Mouse (Mus musculus): ENCODE measurements at regions not wholly inside any gene's neighbourhood (a gene's known extent, or its start where the extent isn't known, plus 50 kb on each side); places are given as distances from the start of the nearest gene placed in this dataset.

DNA sequence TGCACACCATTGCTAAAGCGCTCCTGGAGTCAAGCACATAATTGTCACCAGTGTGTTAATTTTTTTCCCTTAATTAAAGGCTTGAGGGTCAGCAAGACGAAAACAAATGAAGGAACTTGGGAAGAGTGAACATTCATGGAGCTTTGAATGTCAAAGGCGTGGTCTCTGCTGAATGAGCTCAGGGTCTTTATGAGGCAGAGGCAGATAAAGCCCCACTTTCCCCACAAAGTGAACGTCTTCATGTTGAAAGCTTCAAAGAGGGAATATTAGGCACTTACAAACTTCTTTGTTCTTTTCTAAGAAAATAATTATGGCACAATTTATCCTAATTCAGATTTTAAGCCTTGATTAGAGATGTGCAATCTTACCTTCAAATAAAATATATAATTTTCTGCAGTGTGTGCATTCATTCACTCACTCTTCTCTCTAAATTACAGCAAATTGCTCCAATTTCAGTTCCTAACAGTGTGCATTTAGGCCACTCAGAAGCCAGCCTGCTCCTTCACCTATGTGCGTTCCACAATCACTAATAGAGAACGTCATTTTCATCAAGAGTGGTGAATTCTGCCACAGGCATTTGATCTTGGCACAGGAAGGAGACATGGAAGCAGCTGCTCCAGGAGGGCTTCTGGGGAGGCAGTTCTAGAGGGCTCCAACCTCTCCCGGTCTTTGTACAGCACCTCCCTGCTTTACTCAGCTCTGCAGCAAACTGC, 412.1 kb downstream of the Sox11 start:
- ATAC-seq (ENCODE audit: insufficient number of reproducible peaks, low FRiP score, low TSS enrichment, low read depth) (no peak), DNase-seq (ENCODE audit: low spot score) (no peak)
- no peaks in the 10 kb centered on the region for H3K36me3 ChIP-seq (ENCODE audit: control insufficient read depth, insufficient read depth, low read length)
- H3K4me3 ChIP-seq (ENCODE audit: low read depth, low read length): no peak overlapping the region
- peaks cover 9% of the 10 kb centered on the region for H3K4me1 ChIP-seq (ENCODE audit: control insufficient read depth, insufficient read depth, low read length)
- H3K9ac ChIP-seq (ENCODE audit: low read length): no peak overlapping the region
- H3K9me3 ChIP-seq (ENCODE audit: control insufficient read depth, low read length): no peaks in the 10 kb centered on the region
- H3K4me2 ChIP-seq (ENCODE audit: low read depth, severe bottlenecking): no peak overlapping the region
- no peak overlapping the region for H3K27ac ChIP-seq (replicated peaks; ENCODE audit: low read depth, low read length)
- no peaks in the 10 kb centered on the region for H3K27me3 ChIP-seq (ENCODE audit: control insufficient read depth, insufficient read depth, low read length)
- WGBS: 57% methylated on average over 7 of the region's 7 CpGs

DNA sequence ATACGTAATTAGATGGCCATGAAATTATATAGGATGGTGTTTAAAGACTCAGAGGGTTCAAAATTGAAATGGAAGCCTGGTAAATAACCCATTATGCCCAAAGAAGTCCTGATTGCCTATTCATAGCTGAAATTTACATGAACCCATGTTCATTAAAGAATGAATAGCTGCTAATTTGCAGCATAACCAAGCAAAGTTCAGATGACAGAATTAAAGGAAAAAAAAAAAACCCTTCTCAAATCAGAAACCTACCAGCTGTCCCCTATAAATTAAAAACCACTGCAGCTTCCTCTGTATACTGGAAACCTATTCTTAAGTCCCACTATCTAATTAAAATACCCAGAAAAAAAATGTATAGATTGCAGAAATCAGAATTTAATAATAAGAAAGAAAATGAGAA, 436.2 kb downstream of the Sox11 start:
- Histone ChIP-seq H3K9ac (ENCODE audit: low read length) (no peak overlapping the region), H3K4me3 (ENCODE audit: low read depth, low read length) (no peak overlapping the region), H3K36me3 (ENCODE audit: control insufficient read depth, insufficient read depth, low read length) (no peaks in the 10 kb centered on the region), H3K4me1 (ENCODE audit: control insufficient read depth, insufficient read depth, low read length) (peaks cover 4% of the 10 kb centered on the region; the same call in 1 of the 2 replicates), H3K27ac (replicated peaks; ENCODE audit: low read depth, low read length) (no peak overlapping the region), H3K4me2 (ENCODE audit: low read depth, severe bottlenecking) (no peak overlapping the region), H3K9me3 (ENCODE audit: control insufficient read depth, low read length) (no peaks in the 10 kb centered on the region), H3K27me3 (ENCODE audit: control insufficient read depth, insufficient read depth, low read length) (no peaks in the 10 kb centered on the region)
- 98% methylated on average over 1 of the region's 1 CpGs for WGBS
- DNase-seq (ENCODE audit: low spot score): no peak
- no peak for ATAC-seq (ENCODE audit: insufficient number of reproducible peaks, low FRiP score, low TSS enrichment, low read depth)

DNA sequence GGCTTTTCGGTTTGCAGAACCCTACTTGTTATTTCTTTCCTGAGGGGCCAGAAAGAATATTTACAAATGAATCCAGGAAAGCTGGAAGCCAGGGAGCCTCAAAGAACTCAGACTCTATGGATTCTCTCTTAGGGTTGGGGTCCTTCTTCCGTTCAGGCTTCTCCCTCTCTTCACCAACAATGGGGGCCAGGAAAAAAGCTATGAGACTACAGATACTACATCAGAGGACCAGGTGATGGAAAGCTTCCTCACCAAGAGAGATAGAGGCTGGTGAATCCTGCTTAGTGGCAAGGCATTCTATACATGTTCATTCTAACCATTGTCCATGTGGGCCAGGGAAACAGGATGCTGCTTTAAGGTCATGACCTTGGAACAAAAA, 434.9 kb downstream of the Cmpk2 start:
- WGBS: 42% methylated on average over 2 of the region's 2 CpGs
- Histone ChIP-seq H3K9me3 (ENCODE audit: control insufficient read depth, low read length) (no peaks in the 10 kb centered on the region), H3K4me3 (ENCODE audit: low read depth, low read length) (no peak overlapping the region), H3K36me3 (ENCODE audit: control insufficient read depth, insufficient read depth, low read length) (no peaks in the 10 kb centered on the region), H3K27ac (replicated peaks; ENCODE audit: low read depth, low read length) (no peak overlapping the region), H3K4me2 (ENCODE audit: low read depth, severe bottlenecking) (peak overlapping the region; percentile 25), H3K4me1 (ENCODE audit: control insufficient read depth, insufficient read depth, low read length) (peaks cover 4% of the 10 kb centered on the region; the same call in 1 of the 2 replicates), H3K9ac (ENCODE audit: low read length) (no peak overlapping the region), H3K27me3 (ENCODE audit: control insufficient read depth, insufficient read depth, low read length) (no peaks in the 10 kb centered on the region)
- ATAC-seq (ENCODE audit: insufficient number of reproducible peaks, low FRiP score, low TSS enrichment, low read depth): no peak
- no peak for DNase-seq (ENCODE audit: low spot score)

DNA sequence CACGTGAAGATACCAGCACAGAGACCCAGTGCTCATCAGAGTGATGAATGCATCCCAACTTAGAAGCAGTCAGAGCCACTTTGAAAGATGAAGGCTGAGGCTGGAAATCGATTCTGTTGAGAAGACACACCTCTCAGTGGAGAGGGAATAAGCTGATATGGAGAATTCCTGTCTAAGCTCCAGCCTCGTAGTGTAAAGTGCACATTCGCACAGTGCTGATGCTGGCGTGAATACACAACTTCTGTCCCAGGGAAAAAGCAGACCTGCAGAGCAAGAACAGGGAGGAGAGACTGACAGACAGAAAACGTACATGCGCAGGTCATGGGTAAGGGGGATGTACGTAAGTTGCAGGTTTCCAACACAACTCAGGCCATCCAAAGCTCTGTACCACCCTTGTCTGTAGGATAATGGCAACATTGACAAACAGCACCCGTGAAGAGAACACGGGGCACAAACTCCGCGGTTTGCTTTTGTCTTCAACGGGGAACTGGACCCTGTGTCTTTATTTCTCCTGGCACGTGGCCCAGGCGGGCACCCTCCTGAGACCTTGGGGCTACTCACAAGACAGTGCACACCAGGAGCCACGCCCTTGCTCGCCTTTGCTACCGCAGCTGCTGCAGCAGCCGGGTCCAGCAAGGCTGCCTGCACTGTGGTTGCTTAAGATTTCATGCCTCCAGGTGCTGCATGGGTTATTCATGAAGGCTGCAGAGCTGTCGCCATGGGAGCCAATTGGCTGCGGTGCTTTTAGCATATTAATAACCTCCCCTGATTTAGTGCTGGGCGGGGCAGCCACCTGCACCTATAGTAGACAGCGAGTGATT, 434.3 kb downstream of the Cmpk2 start:
- Histone ChIP-seq H3K27me3 (ENCODE audit: control insufficient read depth, insufficient read depth, low read length) (no peaks in the 10 kb centered on the region), H3K4me3 (ENCODE audit: low read depth, low read length) (no peak overlapping the region), H3K9ac (ENCODE audit: low read length) (no peak overlapping the region), H3K27ac (replicated peaks; ENCODE audit: low read depth, low read length) (no peak overlapping the region), H3K4me1 (ENCODE audit: control insufficient read depth, insufficient read depth, low read length) (peaks cover 4% of the 10 kb centered on the region; the same call in 1 of the 2 replicates), H3K4me2 (ENCODE audit: low read depth, severe bottlenecking) (peak overlapping the region; percentile 25), H3K9me3 (ENCODE audit: control insufficient read depth, low read length) (no peaks in the 10 kb centered on the region), H3K36me3 (ENCODE audit: control insufficient read depth, insufficient read depth, low read length) (no peaks in the 10 kb centered on the region)
- 37% methylated on average over 23 of the region's 23 CpGs for WGBS
- ATAC-seq (ENCODE audit: insufficient number of reproducible peaks, low FRiP score, low TSS enrichment, low read depth) (no peak), DNase-seq (ENCODE audit: low spot score) (peak; percentile 37)

DNA sequence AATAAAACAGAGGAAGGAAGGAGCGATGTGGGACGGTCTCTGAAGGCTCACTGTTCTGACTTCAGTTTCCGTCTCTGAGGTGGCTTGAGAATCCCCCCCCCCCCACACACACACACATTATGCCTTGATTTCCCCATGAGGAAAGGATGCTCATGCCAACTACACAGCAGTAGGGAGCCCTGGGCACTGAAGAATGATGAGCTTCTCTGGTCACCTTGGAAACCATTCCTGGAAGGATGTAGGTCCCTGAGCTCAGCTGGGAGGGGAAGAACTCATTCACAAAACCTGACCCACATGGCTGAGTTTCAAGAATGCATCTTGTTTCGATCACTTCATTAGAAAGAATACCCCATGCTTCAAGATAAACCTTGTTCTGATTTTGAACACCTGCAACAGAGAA, 422.2 kb downstream of the Cmpk2 start:
- ATAC-seq (ENCODE audit: insufficient number of reproducible peaks, low FRiP score, low TSS enrichment, low read depth) (no peak), DNase-seq (ENCODE audit: low spot score) (no peak)
- no peak overlapping the region for H3K4me3 ChIP-seq (ENCODE audit: low read depth, low read length)
- H3K36me3 ChIP-seq (ENCODE audit: control insufficient read depth, insufficient read depth, low read length): no peaks in the 10 kb centered on the region
- H3K4me2 ChIP-seq (ENCODE audit: low read depth, severe bottlenecking): no peak overlapping the region
- no peak overlapping the region for H3K9ac ChIP-seq (ENCODE audit: low read length)
- 59% methylated on average over 4 of the region's 4 CpGs for WGBS
- H3K27me3 ChIP-seq (ENCODE audit: control insufficient read depth, insufficient read depth, low read length): no peaks in the 10 kb centered on the region
- H3K9me3 ChIP-seq (ENCODE audit: control insufficient read depth, low read length): no peaks in the 10 kb centered on the region
- peaks cover under 1% of the 10 kb centered on the region; the same call in 1 of the 2 replicates for H3K4me1 ChIP-seq (ENCODE audit: control insufficient read depth, insufficient read depth, low read length)
- no peak overlapping the region for H3K27ac ChIP-seq (replicated peaks; ENCODE audit: low read depth, low read length)

DNA sequence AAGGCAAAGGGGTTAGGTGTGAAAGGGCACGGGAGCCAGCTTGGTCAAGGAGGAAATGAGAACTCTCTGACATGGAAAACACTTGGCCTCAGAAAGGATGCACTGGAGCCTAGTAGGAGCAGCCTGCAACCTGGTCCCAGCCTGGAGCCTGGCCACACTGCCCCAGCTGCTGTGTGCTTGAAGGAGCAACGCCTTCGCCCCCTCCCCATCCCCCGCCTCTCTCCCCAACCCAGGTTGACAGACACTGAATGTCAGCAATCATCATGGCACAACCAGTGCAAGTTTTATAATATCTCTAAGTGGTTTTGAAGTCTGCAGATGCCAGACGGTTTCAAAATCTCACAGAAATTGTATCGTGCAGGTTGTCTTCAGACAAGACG, 417.6 kb downstream of the Cmpk2 start:
- H3K4me2 ChIP-seq (ENCODE audit: low read depth, severe bottlenecking): no peak overlapping the region

DNA sequence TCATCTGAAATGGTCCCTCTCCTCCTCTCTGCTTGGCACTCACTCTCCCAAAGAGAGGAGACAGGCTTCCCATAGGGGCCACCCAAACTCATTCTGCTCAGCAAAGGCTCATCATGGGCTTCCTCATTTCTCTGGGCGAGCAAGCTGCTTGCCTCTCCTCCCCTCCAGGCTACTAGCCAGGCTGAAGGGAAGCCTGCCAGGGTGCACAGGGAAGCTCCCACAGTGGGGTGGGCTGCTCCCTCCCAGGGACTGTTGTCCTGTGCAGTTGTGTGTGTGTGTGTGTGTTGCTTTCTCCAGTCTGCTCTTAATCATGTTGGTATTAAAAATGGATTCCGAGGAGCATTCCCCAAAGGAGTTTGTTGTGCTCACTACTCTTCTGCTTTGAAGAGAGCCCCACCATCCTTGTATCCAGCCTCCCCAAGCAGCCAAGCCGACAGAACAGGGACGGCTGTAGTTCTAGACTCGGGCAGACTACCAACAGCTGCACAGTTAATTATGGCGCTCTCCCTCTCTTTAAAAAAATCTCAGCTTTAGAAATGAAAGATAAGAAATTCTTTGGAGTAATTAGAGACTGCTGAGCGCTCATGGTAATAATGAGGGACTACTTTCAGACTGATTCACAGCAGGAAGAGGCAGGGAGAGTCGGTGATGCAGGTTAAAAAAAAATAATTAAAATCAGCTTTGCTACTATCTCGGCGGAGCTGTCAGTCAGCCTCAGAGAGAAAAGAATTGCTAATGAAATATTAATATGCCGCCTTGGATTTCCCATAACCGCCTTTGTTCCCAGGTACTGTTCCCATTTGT, 417.0 kb downstream of the Cmpk2 start:
- H3K36me3 ChIP-seq (ENCODE audit: control insufficient read depth, insufficient read depth, low read length): no peaks in the 10 kb centered on the region
- no peak overlapping the region for H3K9ac ChIP-seq (ENCODE audit: low read length)
- H3K4me3 ChIP-seq (ENCODE audit: low read depth, low read length): no peak overlapping the region
- WGBS: 32% methylated on average over 12 of the region's 12 CpGs
- H3K4me1 ChIP-seq (ENCODE audit: control insufficient read depth, insufficient read depth, low read length): peaks cover 11% of the 10 kb centered on the region
- DNase-seq (ENCODE audit: low spot score) (no peak), ATAC-seq (ENCODE audit: insufficient number of reproducible peaks, low FRiP score, low TSS enrichment, low read depth) (no peak)
- no peaks in the 10 kb centered on the region for H3K9me3 ChIP-seq (ENCODE audit: control insufficient read depth, low read length)
- H3K27ac ChIP-seq (replicated peaks; ENCODE audit: low read depth, low read length): no peak overlapping the region
- no peaks in the 10 kb centered on the region for H3K27me3 ChIP-seq (ENCODE audit: control insufficient read depth, insufficient read depth, low read length)
- H3K4me2 ChIP-seq (ENCODE audit: low read depth, severe bottlenecking): no peak overlapping the region

More for the DNA sequence above, 417.6 kb downstream of the Cmpk2 start:
- Histone ChIP-seq H3K4me3 (ENCODE audit: low read depth, low read length) (no peak overlapping the region), H3K36me3 (ENCODE audit: control insufficient read depth, insufficient read depth, low read length) (no peaks in the 10 kb centered on the region), H3K4me1 (ENCODE audit: control insufficient read depth, insufficient read depth, low read length) (peaks cover 11% of the 10 kb centered on the region), H3K27ac (replicated peaks; ENCODE audit: low read depth, low read length) (no peak overlapping the region), H3K9me3 (ENCODE audit: control insufficient read depth, low read length) (no peaks in the 10 kb centered on the region), H3K9ac (ENCODE audit: low read length) (no peak overlapping the region), H3K27me3 (ENCODE audit: control insufficient read depth, insufficient read depth, low read length) (no peaks in the 10 kb centered on the region)
- ATAC-seq (ENCODE audit: insufficient number of reproducible peaks, low FRiP score, low TSS enrichment, low read depth): no peak
- DNase-seq (ENCODE audit: low spot score): peak; percentile 24
- 64% methylated on average over 7 of the region's 7 CpGs for WGBS

DNA sequence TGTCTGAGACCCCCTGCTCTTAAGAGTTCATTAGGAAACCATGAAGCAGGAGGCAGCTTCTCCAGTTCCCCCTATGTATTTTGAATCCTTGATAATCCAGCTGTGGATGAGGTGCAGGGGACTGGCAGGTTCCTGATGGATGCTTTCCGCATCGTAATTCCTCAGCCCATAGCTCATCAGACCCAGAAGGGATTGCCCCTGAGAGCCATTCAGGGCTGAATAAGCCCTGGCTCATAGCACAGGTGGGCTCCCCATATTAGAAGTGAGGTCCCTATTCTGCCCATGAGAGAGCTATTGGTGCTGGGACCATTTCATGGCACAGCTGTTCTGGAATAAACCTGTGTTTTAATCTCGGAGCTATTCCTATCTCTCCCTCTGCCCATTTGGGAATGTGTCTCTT, 416.1 kb downstream of the Cmpk2 start:
- H3K36me3 ChIP-seq (ENCODE audit: control insufficient read depth, insufficient read depth, low read length): no peaks in the 10 kb centered on the region
- no peak overlapping the region for H3K9ac ChIP-seq (ENCODE audit: low read length)
- 79% methylated on average over 3 of the region's 3 CpGs for WGBS
- H3K4me1 ChIP-seq (ENCODE audit: control insufficient read depth, insufficient read depth, low read length): peaks cover 11% of the 10 kb centered on the region
- ATAC-seq (ENCODE audit: insufficient number of reproducible peaks, low FRiP score, low TSS enrichment, low read depth): no peak
- H3K27me3 ChIP-seq (ENCODE audit: control insufficient read depth, insufficient read depth, low read length): no peaks in the 10 kb centered on the region
- H3K9me3 ChIP-seq (ENCODE audit: control insufficient read depth, low read length): no peaks in the 10 kb centered on the region
- DNase-seq (ENCODE audit: low spot score): no peak
- no peak overlapping the region for H3K4me3 ChIP-seq (ENCODE audit: low read depth, low read length)
- no peak overlapping the region for H3K4me2 ChIP-seq (ENCODE audit: low read depth, severe bottlenecking)
- no peak overlapping the region for H3K27ac ChIP-seq (replicated peaks; ENCODE audit: low read depth, low read length)

All from limb, embryonic 11.5 days (tissue).